11 mouse cellular contexts compared by ENCODE assay signal in genomic region chr4:58184681-58185341, GRCm38 (mm10). TPM values are rescaled to one million over a fixed set of nuclear protein-coding genes. Genes with fewer than 3 reads are reported as not detected.
DNase-seq lines count a peak whose midpoint lies in the region; ATAC-seq lines count a peak whose summit lies in the region.
"Had no signal": no experiment of that assay in that cellular context is flagged by ENCODE, and none has a peak within 500 bp of the region (broad histone marks: within the 10 kb centered on the region; RNA-seq: fewer than 3 reads in every experiment).

No protein-coding gene starts in this region.

- ATAC-seq in heart, embryonic 11.5 days (replicated peaks; ENCODE audit: insufficient number of reproducible peaks, low FRiP score, low TSS enrichment), result no peak
- no peak for ATAC-seq in neural tube, embryonic 15.5 days (ENCODE audit: low FRiP score)
- ATAC-seq: CD4-positive, CD25-positive, alpha-beta regulatory T cell, adult 4 months had no signal

- intact Hi-C loops in left cerebral cortex, postnatal 10 days (cut with DNase I), result no loop called here

- peak; percentile 95 for DNase-seq in heart, adult 11 months
- DNase-seq in adipocyte (ENCODE audit: low spot score), result peak; percentile 19
- DNase-seq in kidney, adult 9 months, result peak; percentile 50
- DNase-seq in lung, postnatal 14 days, result peak; percentile 24
- no peak for DNase-seq in layer of hippocampus, postnatal 14 days (ENCODE audit: low spot score in 2 of 2)
- DNase-seq in left cerebral cortex, postnatal 10 days (ENCODE audit: extremely low spot score in 1 of 2, low spot score in 2 of 2), result no peak

- no peaks in the 10 kb centered on the region for H3K4me1 ChIP-seq in heart, embryonic 11.5 days (ENCODE audit: control insufficient read depth, insufficient read depth, low read length)
- H3K4me1 ChIP-seq in neural tube, embryonic 15.5 days, result no peaks in the 10 kb centered on the region

- 56% methylated on average over 5 of the region's 5 CpGs for WGBS in heart, embryonic 11.5 days (ENCODE audit: insufficient replicate concordance)
- WGBS in neural tube, embryonic 15.5 days, result 85% methylated on average over 5 of the region's 5 CpGs

- H3K9me3 ChIP-seq in heart, embryonic 11.5 days (replicated peaks; ENCODE audit: control insufficient read depth, low read length), result no peaks in the 10 kb centered on the region
- H3K9me3 ChIP-seq in neural tube, embryonic 15.5 days (replicated peaks), result no peaks in the 10 kb centered on the region

- no peak overlapping the region for H3K4me3 ChIP-seq in heart, embryonic 11.5 days (ENCODE audit: low read depth, low read length)
- H3K4me3 ChIP-seq in neural tube, embryonic 15.5 days (replicated peaks), result no peak overlapping the region
- H3K4me3 ChIP-seq: layer of hippocampus, adult 2 months had no signal

- no peaks in the 10 kb centered on the region for H3K27me3 ChIP-seq in heart, embryonic 11.5 days (ENCODE audit: control insufficient read depth, insufficient read depth, low read length)
- no peaks in the 10 kb centered on the region for H3K27me3 ChIP-seq in neural tube, embryonic 15.5 days (replicated peaks)

- H3K36me3 ChIP-seq in heart, embryonic 11.5 days (ENCODE audit: control insufficient read depth, insufficient read depth, low read length), result no peaks in the 10 kb centered on the region
- H3K36me3 ChIP-seq in neural tube, embryonic 15.5 days, result no peaks in the 10 kb centered on the region

- no peak overlapping the region for H3K4me2 ChIP-seq in heart, embryonic 11.5 days
- H3K4me2 ChIP-seq in neural tube, embryonic 15.5 days, result no peak overlapping the region

- no peak overlapping the region for H3K27ac ChIP-seq in heart, embryonic 11.5 days (ENCODE audit: low read depth, low read length)
- no peak overlapping the region for H3K27ac ChIP-seq in neural tube, embryonic 15.5 days (replicated peaks)
- H3K27ac ChIP-seq: layer of hippocampus, adult 2 months had no signal

- no peak overlapping the region for H3K9ac ChIP-seq in heart, embryonic 11.5 days (ENCODE audit: low read depth, low read length)
- no peak overlapping the region for H3K9ac ChIP-seq in neural tube, embryonic 15.5 days (replicated peaks)

RNA-seq across cellular contexts. Expression of gene Svep1, which starts 21.8 kb away (rescaled TPM):
- polyA plus RNA-seq in heart, embryonic 11.5 days (2014; fragmentation: Nextera tagmentation; extraction: Ambion mirVana), result 2.1 and 2.4 TPM in 2 replicates
- total RNA-seq in layer of hippocampus, postnatal 14 days (2021), result 1 to 10 TPM; 1.3 to 1.5 TPM
- total RNA-seq in left cerebral cortex, postnatal 10 days (2021), result 1 to 10 TPM; 1.4 to 1.6 TPM
- polyA plus RNA-seq in neural tube, embryonic 15.5 days (2015; fragmentation: Nextera tagmentation; extraction: Ambion mirVana), result 0.90 and 1.7 TPM in 2 replicates
- total RNA-seq: megakaryocyte progenitor cell, adult 5-6 weeks had no signal

Comparison
In these comparisons a context has a peak if more than half of its experiments do, and no peak if none do; other contexts are left out.
1. DNase-seq: peak in heart, adult 11 months (single experiment), adipocyte (single experiment), kidney, adult 9 months (single experiment) and lung, postnatal 14 days (single experiment); none in layer of hippocampus, postnatal 14 days (0 of 2) and left cerebral cortex, postnatal 10 days (0 of 2).